Mouse (Mus musculus) cerebellum, postnatal 10 days (tissue): Measurements from ENCODE around the gene Prep.
A peak's percentile ranks its signal among the peaks of the same experiment; 100 is the strongest.

Experiments used
- DNase-seq, 2 experiments: peaks; one replicate each; pipeline ENCODE4 v3.0.0; 2021; ENCODE audit warnings: mixed read lengths in 2 of 2

Prep gene

GRCm38 (mm10) chr10:45066931-45067308 is at the start of gene Prep:
Prep (plus strand) TSS chr10:45067203.
- peak; percentile 93 to 97 for DNase-seq

GRCm38 (mm10) chr10:45017352-45017751 is 49.7 kb upstream of the Prep start:
- DNase-seq: no peak

GRCm38 (mm10) chr10:45017851-45018250 is 49.2 kb upstream of the Prep start:
- DNase-seq: no peak

GRCm38 (mm10) chr10:45019418-45019817 is 47.6 kb upstream of the Prep start:
- no peak for DNase-seq

GRCm38 (mm10) chr10:45019849-45020248 is 47.2 kb upstream of the Prep start:
- DNase-seq: no peak

- DNase-seq: no peak
Observed at GRCm38 (mm10) chr10:45020291-45020690, 46.7 kb upstream of the Prep start.

- no peak for DNase-seq
Observed at GRCm38 (mm10) chr10:45025184-45025583, 41.8 kb upstream of the Prep start.

- no peak for DNase-seq
Observed at GRCm38 (mm10) chr10:45026935-45027334, 40.1 kb upstream of the Prep start.

- DNase-seq: peak; percentile 89 to 93
Observed at GRCm38 (mm10) chr10:45045268-45045928, 21.6 kb upstream of the Prep start.

- no peak for DNase-seq
Observed at GRCm38 (mm10) chr10:45048158-45048557, 18.8 kb upstream of the Prep start.

GRCm38 (mm10) chr10:45048622-45049021 is 18.4 kb upstream of the Prep start:
- DNase-seq: no peak

- DNase-seq: peak; percentile 84 to 90
Observed at GRCm38 (mm10) chr10:45051125-45051744, 15.8 kb upstream of the Prep start.

GRCm38 (mm10) chr10:45058361-45058760 is 8.6 kb upstream of the Prep start:
- no peak for DNase-seq

- DNase-seq: no peak
Observed at GRCm38 (mm10) chr10:45060841-45061240, 6.2 kb upstream of the Prep start.

- peak; percentile 42 to 46 for DNase-seq
Observed at GRCm38 (mm10) chr10:45066131-45066930, 672 bp upstream of the Prep start.

GRCm38 (mm10) chr10:45067436-45067925 is 478 bp downstream of the Prep start:
- peak in 1 of 2 experiments; percentile 72 for DNase-seq

GRCm38 (mm10) chr10:45069557-45069956 is 2.6 kb downstream of the Prep start:
- no peak for DNase-seq

GRCm38 (mm10) chr10:45070362-45070761 is 3.4 kb downstream of the Prep start:
- no peak for DNase-seq

- DNase-seq: no peak
Observed at GRCm38 (mm10) chr10:45070929-45071813, 4.2 kb downstream of the Prep start.

GRCm38 (mm10) chr10:45072339-45072738 is 5.3 kb downstream of the Prep start:
- DNase-seq: no peak

- DNase-seq: no peak
Observed at GRCm38 (mm10) chr10:45074543-45074942, 7.5 kb downstream of the Prep start.

- no peak for DNase-seq
Observed at GRCm38 (mm10) chr10:45075491-45076051, 8.6 kb downstream of the Prep start.
